Mouse (Mus musculus): ENCODE measurements around the gene Cpb1.

GRCm38 (mm10) chr3:20236965-20237364 lies 38.6 kb downstream of the Cpb1 start:
- TF ChIP-seq POLR2A (IDR thresholded peaks at IDR 0.05; ENCODE audit: low read depth, low read length) = no peak
- no peak for TF ChIP-seq CTCF (IDR thresholded peaks at IDR 0.05; ENCODE audit: borderline replicate concordance, insufficient read depth, low read length)

Measured in embryonic fibroblast, embryonic 13.5 days (primary cell).